Mouse (Mus musculus) limb, embryonic 12.5 days (tissue): ENCODE data around the gene Surf4. TPM values are rescaled to one million over a fixed set of nuclear protein-coding genes. Genes with fewer than 3 reads are reported as not detected.
"Not testable (repeated sequence)": the region's sequence is repeated elsewhere in the genome, so short reads cannot be mapped to it uniquely, and the experiment has no call there.

Experiments
- ATAC-seq: fragments of 200-750 bp; cut with Nextera tagmentation; 2 replicates; pipeline ENCODE4 v1.8.0; 2017; ENCODE audit warnings: low read depth, moderate TSS enrichment; ENCODE audit not compliant: insufficient number of reproducible peaks, insufficient read depth, low FRiP score, low TSS enrichment
- H3K27ac ChIP-seq: fragments of 300-500 bp; sonication (generic); 2 replicates; pipeline ENCODE4 v1.5.1; 2016; ENCODE audit warnings: mild to moderate bottlenecking, moderate library complexity
- H3K27me3 ChIP-seq: fragments of 300-500 bp; sonication (generic); 2 replicates; pipeline ENCODE4 v1.6.1; 2016; ENCODE audit warnings: mild to moderate bottlenecking, moderate library complexity
- H3K36me3 ChIP-seq: fragments of 300-500 bp; sonication (generic); 2 replicates; pipeline ENCODE4 v1.6.1; 2016; ENCODE audit warnings: mild to moderate bottlenecking, moderate library complexity
- H3K4me1 ChIP-seq: fragments of 300-500 bp; sonication (generic); replicated peaks from 2 replicates; pipeline ENCODE4 v1.6.1; 2016
- H3K4me2 ChIP-seq: fragments of 300-500 bp; sonication (generic); 2 replicates; pipeline ENCODE4 v1.6.1; 2016; ENCODE audit warnings: mild to moderate bottlenecking, moderate library complexity
- H3K4me3 ChIP-seq: fragments of 300-500 bp; sonication (generic); replicated peaks from 2 replicates; pipeline ENCODE4 v1.5.1; 2016; ENCODE audit warnings: mild to moderate bottlenecking
- H3K9ac ChIP-seq: fragments of 300-500 bp; sonication (generic); replicated peaks from 2 replicates; pipeline ENCODE4 v1.6.1; 2016; ENCODE audit warnings: mild to moderate bottlenecking, moderate library complexity
- H3K9me3 ChIP-seq: fragments of 300-500 bp; sonication (generic); 2 replicates; pipeline ENCODE4 v1.6.1; 2016; ENCODE audit warnings: mild to moderate bottlenecking, moderate library complexity
- WGBS: fragments of 180-500 bp; shearing (Covaris S2); methylation state at CpG from one replicate; pipeline ENCODE4 v1.1.7; 2016; 5-methylcytosine and 5-hydroxymethylcytosine counted together
- polyA plus RNA-seq: library from polyadenylated mRNA; unstranded; fragments of >200 nt; fragmentation: Nextera tagmentation; extraction: Ambion mirVana; gene quantifications from 2 replicates; pipeline ENCODE4 v1.2.1, GENCODE M21; 2016

The Surf4 gene
- polyA plus RNA-seq, 1 experiment from 2014 or later = 188 TPM

- H3K27me3 ChIP-seq = no peaks in the 10 kb centered on the region
- ATAC-seq = no peak
- no peak overlapping the region for H3K27ac ChIP-seq
- no peak overlapping the region for H3K4me2 ChIP-seq
- no peaks in the 10 kb centered on the region for H3K9me3 ChIP-seq
- WGBS = 66% methylated on average over 1 of the region's 1 CpGs
- H3K4me3 ChIP-seq = 0 out of 2 replicates have a peak overlapping the region, but pooled peaks have one; percentile 2
- no peak overlapping the region for H3K9ac ChIP-seq
- peaks cover 68% of the 10 kb centered on the region for H3K36me3 ChIP-seq
- peaks cover 18% of the 10 kb centered on the region for H3K4me1 ChIP-seq
Observed at GRCm38 (mm10) chr2:26900731-26901130, 33.0 kb downstream of the Surf4 start.

- 90% methylated on average over 4 of the region's 4 CpGs for WGBS
- ATAC-seq = no peak
- Histone ChIP-seq H3K27me3 (no peaks in the 10 kb centered on the region), H3K9ac (no peak overlapping the region), H3K27ac (no peak overlapping the region), H3K9me3 (no peaks in the 10 kb centered on the region), H3K4me3 (no peak overlapping the region), H3K4me1 (no peaks in the 10 kb centered on the region), H3K36me3 (peaks cover 94% of the 10 kb centered on the region), H3K4me2 (no peak overlapping the region)
Observed at GRCm38 (mm10) chr2:26895898-26896297, 37.8 kb downstream of the Surf4 start.

- H3K27ac ChIP-seq, ATAC-seq: not testable (repeated sequence)
- 71% methylated on average over 4 of the region's 4 CpGs for WGBS
Observed at GRCm38 (mm10) chr2:26886170-26886569, 47.6 kb downstream of the Surf4 start.

GRCm38 (mm10) chr2:26885541-26885940 is 48.2 kb downstream of the Surf4 start:
- H3K4me3 ChIP-seq, H3K27me3 ChIP-seq, H3K4me1 ChIP-seq, ATAC-seq, H3K4me2 ChIP-seq, H3K27ac ChIP-seq, H3K9ac ChIP-seq: not testable (repeated sequence)
- H3K36me3 ChIP-seq = peaks cover 25% of the 10 kb centered on the region
- H3K9me3 ChIP-seq = peaks cover 15% of the 10 kb centered on the region; the same call in 1 of the 2 replicates
- WGBS = 90% methylated on average over 2 of the region's 2 CpGs

More at GRCm38 (mm10) chr2:26886170-26886569, 47.6 kb downstream of the Surf4 start:
- not testable (repeated sequence) for H3K4me2 ChIP-seq, H3K9ac ChIP-seq, H3K4me3 ChIP-seq, H3K4me1 ChIP-seq, H3K27me3 ChIP-seq
- peaks cover 32% of the 10 kb centered on the region for H3K36me3 ChIP-seq
- peaks cover 15% of the 10 kb centered on the region; the same call in 1 of the 2 replicates for H3K9me3 ChIP-seq

GRCm38 (mm10) chr2:26878571-26878970 is 55.2 kb downstream of the Surf4 start:
- Histone ChIP-seq H3K9me3 (peaks cover 4% of the 10 kb centered on the region; the same call in 1 of the 2 replicates), H3K4me1 (no peaks in the 10 kb centered on the region), H3K36me3 (no peaks in the 10 kb centered on the region), H3K4me2 (no peak overlapping the region), H3K27ac (no peak overlapping the region), H3K27me3 (no peaks in the 10 kb centered on the region), H3K9ac (no peak overlapping the region), H3K4me3 (no peak overlapping the region)
- no peak for ATAC-seq

GRCm38 (mm10) chr2:26870666-26871065 is 63.1 kb downstream of the Surf4 start:
- Histone ChIP-seq H3K4me3 (no peak overlapping the region), H3K9ac (no peak overlapping the region), H3K27ac (no peak overlapping the region), H3K4me2 (no peak overlapping the region), H3K4me1 (no peaks in the 10 kb centered on the region), H3K9me3 (no peaks in the 10 kb centered on the region), H3K27me3 (peaks cover 11% of the 10 kb centered on the region; the same call in 1 of the 2 replicates), H3K36me3 (no peaks in the 10 kb centered on the region)
- 61% methylated on average over 6 of the region's 6 CpGs for WGBS
- no peak for ATAC-seq

Other genes with a start within 250 kb of the Surf4 start
- gene Abo, start 68.9 kb downstream of the Surf4 start, polyA plus RNA-seq = not detected in 2 replicates
- 33.5 and 36.2 TPM in 2 replicates for gene Surf6, start 31.0 kb downstream of the Surf4 start, polyA plus RNA-seq
- 62.4 and 66.5 TPM in 2 replicates for gene Med22, start 23.3 kb downstream of the Surf4 start, polyA plus RNA-seq
- 600 and 634 TPM in 2 replicates for gene Rpl7a, start 23.2 kb downstream of the Surf4 start, polyA plus RNA-seq
- 45.5 and 48.3 TPM in 2 replicates for gene Surf2, start 17.6 kb downstream of the Surf4 start, polyA plus RNA-seq
- 53.7 and 54.2 TPM in 2 replicates for gene Surf1, start 17.4 kb downstream of the Surf4 start, polyA plus RNA-seq
- 0.13 TPM in 1 of 2 replicates, not detected in the other for gene Stkld1, start 119 bp upstream of the Surf4 start, polyA plus RNA-seq
- gene Rexo4, start 30.5 kb upstream of the Surf4 start, polyA plus RNA-seq = 54.0 and 54.7 TPM in 2 replicates
- gene Adamts13, start 39.5 kb upstream of the Surf4 start, polyA plus RNA-seq = 0.06 and 0.11 TPM in 2 replicates
- gene Cacfd1, start 76.0 kb upstream of the Surf4 start, polyA plus RNA-seq = 96.5 and 100 TPM in 2 replicates
- gene Slc2a6, start 94.1 kb upstream of the Surf4 start, polyA plus RNA-seq = 1.5 and 1.8 TPM in 2 replicates
- 16.9 and 24.6 TPM in 2 replicates for gene Mymk, start 138.3 kb upstream of the Surf4 start, polyA plus RNA-seq
- gene Adamtsl2, start 145.5 kb upstream of the Surf4 start, polyA plus RNA-seq = 11.8 and 12.3 TPM in 2 replicates
- 0.52 and 0.75 TPM in 2 replicates for gene Fam163b, start 208.6 kb upstream of the Surf4 start, polyA plus RNA-seq
- gene Dbh, start 231.3 kb upstream of the Surf4 start, polyA plus RNA-seq = 0.10 and 0.25 TPM in 2 replicates